Mouse (Mus musculus) hindbrain, embryonic 12.5 days (tissue): ENCODE results near the gene Vwc2. TPM values are rescaled to one million over a fixed set of nuclear protein-coding genes. Genes with fewer than 3 reads are reported as not detected.

Experiments used
- ATAC-seq: fragments of 200-750 bp; cut with Nextera tagmentation; 2 replicates; pipeline ENCODE4 v1.8.0; 2017; ENCODE audit warnings: moderate TSS enrichment; ENCODE audit not compliant: low FRiP score
- H3K27ac ChIP-seq: fragments of 300-500 bp; sonication (generic); 2 replicates; pipeline ENCODE4 v1.5.1; 2016; ENCODE audit warnings: mild to moderate bottlenecking
- H3K27me3 ChIP-seq: fragments of 300-500 bp; sonication (generic); 2 replicates; pipeline ENCODE4 v1.6.1; 2016; ENCODE audit warnings: mild to moderate bottlenecking
- H3K36me3 ChIP-seq: fragments of 300-500 bp; sonication (generic); 2 replicates; pipeline ENCODE4 v1.6.1; 2016; ENCODE audit warnings: mild to moderate bottlenecking
- H3K4me1 ChIP-seq: fragments of 300-500 bp; sonication (generic); 2 replicates; pipeline ENCODE4 v1.6.1; 2016
- H3K4me2 ChIP-seq: fragments of 300-500 bp; sonication (generic); replicated peaks from 2 replicates; pipeline ENCODE4 v1.6.1; 2016; ENCODE audit warnings: mild to moderate bottlenecking
- H3K4me3 ChIP-seq: fragments of 300-500 bp; sonication (generic); 2 replicates; pipeline ENCODE4 v1.5.1; 2016; ENCODE audit warnings: mild to moderate bottlenecking
- H3K9ac ChIP-seq: fragments of 300-500 bp; sonication (generic); 2 replicates; pipeline ENCODE4 v1.6.1; 2016; ENCODE audit warnings: mild to moderate bottlenecking, moderate library complexity
- H3K9me3 ChIP-seq: fragments of 300-500 bp; sonication (generic); replicated peaks from 2 replicates; pipeline ENCODE4 v1.6.1; 2016; ENCODE audit warnings: mild to moderate bottlenecking
- WGBS: fragments of 180-500 bp; shearing (Covaris S2); methylation state at CpG from one replicate; pipeline ENCODE4 v1.1.7; 2016; 5-methylcytosine and 5-hydroxymethylcytosine counted together
- polyA plus RNA-seq: library from polyadenylated mRNA; unstranded; fragments of >200 nt; fragmentation: Nextera tagmentation; extraction: Ambion mirVana; gene quantifications from 2 replicates; pipeline ENCODE4 v1.2.1, GENCODE M21; 2016

The Vwc2 gene
- polyA plus RNA-seq, 1 experiment from 2014 or later, result 2.1 TPM

GRCm38 (mm10) chr11:11283512-11283911, 169.5 kb downstream of the Vwc2 start:
- H3K9me3 ChIP-seq, result no peaks in the 10 kb centered on the region
- 71% methylated on average over 3 of the region's 3 CpGs for WGBS
- no peak overlapping the region for H3K4me2 ChIP-seq
- H3K36me3 ChIP-seq, result no peaks in the 10 kb centered on the region
- no peaks in the 10 kb centered on the region for H3K4me1 ChIP-seq
- no peak overlapping the region for H3K9ac ChIP-seq
- H3K27me3 ChIP-seq, result no peaks in the 10 kb centered on the region
- no peak overlapping the region for H3K4me3 ChIP-seq
- no peak for ATAC-seq
- H3K27ac ChIP-seq, result no peak overlapping the region
